Mouse (Mus musculus): Measurements from ENCODE around the gene Cyb561d2.
A peak's percentile ranks its signal among the peaks of the same experiment; 100 is the strongest.
"Not testable (repeated sequence)": the region's sequence is repeated elsewhere in the genome, so short reads cannot be mapped to it uniquely, and the experiment has no call there.

Gene Cyb561d2

DNA sequence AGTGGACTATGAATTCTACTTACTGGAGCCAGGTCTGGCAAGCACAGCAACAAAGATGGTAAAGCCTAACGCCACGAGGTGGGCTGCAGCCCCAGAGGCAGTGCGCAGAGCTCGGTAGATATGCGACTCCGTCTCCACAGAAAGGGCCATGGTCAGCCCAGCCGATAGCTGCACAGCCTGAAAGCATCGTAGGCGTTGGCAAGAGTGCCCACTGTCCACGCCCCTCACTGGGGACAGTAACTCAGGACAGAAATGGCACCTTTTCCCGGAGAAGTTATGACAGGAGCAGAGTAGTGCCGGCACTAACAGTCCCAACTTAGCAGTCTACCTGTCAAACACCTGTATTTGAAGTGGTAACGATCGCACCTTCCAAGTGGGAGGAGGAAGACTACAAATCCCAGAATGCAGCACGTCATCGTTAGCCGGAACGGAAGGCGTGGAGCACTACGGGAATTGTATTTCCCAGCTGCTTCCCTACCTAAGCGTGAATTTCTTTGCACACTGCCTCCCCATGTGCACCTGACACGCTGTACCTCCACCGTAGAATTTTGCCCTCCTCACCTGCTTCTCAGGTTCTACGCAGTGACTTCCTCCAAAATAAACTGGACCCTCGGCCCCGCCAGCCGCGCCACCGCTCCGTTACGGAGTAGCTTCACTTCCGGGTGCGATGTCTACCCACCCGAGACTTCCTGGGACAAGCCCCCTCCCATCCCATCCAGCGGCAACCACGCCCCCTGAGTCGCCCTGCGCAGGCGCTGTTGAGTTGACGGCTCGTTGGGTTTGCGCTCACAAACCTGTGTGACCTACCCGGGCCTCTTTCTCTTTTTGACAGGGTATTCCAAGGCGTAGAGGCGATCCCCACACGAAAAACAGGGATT lies at the start of gene Cyb561d2, which contains the start of gene Nprl2:
Gene Cyb561d2, minus strand, starts transcription at position 720 of the 878 bp plus-strand sequence.
Gene Nprl2, plus strand, starts transcription at position 753 of the 878 bp plus-strand sequence.
- peak; percentile 95 to 96 for DNase-seq

DNA sequence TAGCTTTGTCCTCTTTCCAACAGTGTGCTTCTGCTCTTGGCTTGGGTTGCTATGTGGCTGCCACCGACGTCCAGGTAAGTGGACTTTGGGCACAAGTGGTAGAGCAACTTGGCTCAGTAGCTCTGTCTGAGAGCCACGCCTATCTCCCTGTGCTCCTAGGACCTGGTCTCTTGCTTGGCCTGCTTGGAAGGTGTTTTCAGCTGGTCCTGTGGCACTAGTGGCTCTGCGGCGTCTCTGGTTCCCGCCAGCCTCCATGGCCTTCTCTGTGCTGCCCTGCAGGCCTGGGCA lies 48.7 kb upstream of the Cyb561d2 start:
- DNase-seq = peak in 1 of 2 experiments; percentile 71

DNA sequence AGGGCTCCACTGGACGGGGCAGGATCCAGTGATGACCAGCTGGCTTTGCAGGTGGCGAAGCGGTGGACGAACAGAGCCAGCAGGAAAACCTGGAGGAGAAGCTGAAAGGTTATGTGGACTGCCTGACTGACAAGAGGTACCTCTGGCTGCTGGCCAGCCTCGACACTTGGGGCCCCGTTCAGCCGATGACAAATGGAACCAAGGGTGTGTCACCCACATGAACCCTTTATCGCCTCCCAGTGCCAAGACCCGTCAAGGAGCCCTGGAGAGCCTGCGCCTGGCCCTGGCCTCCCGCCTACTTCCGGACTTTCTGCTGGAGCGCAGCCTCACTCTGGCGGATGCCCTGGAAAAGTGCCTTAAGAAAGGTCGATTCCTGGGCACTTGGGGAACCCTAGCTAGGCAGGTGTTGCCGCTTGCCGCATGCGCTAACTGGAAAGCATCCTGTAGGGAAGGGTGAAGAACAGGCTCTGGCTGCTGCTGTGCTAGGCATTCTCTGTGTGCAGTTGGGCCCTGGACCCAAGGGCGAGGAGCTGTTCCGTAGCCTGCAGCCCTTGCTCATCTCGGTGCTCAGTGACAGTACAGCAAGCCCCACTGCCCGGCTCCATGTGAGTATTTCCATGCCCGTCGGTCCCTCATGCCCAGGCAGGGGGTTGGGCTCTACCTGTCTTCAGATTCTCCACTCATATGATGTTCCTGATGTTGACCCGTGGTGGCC lies 48.2 kb upstream of the Cyb561d2 start:
- peak; percentile 89 to 93 for DNase-seq

DNA sequence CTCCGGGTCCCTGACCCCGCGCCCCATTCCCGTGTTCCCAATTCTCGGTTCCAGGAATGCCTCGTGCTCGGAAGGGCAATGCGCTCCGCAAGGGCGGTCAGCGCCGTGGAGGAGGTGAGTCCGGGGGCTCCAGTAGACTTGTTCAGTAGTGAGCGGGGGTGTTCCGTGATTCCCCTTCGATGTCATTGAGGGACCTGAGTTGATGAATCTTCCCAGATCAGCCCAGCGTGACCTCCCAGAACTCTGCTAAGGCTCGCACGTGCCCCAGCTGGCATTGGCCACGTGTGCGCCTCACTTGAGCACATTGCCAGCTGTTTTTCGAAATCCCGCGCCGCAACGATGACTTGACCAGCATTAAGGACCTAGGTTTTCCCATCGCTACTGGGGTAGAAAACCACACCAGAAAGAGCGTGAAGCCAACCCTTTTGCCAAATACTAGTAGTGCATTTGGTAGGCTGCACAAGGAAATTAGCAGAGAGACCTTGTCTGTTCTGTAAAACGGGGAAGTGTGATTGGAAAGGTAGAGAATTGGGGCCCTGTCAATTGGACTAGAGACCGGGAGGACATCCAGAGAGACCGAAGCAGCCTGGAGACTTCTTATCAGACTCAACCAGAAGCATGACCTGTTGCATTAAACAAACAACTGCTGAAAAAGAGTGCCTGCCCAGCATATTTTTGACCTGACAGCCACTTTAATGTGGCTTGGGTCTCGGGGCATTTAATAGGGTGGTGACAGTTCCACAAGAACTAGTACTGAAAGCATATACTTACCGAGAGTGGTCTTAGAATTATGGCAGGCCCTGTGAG lies 46.0 kb upstream of the Cyb561d2 start:
- peak; percentile 62 to 65 for DNase-seq

DNA sequence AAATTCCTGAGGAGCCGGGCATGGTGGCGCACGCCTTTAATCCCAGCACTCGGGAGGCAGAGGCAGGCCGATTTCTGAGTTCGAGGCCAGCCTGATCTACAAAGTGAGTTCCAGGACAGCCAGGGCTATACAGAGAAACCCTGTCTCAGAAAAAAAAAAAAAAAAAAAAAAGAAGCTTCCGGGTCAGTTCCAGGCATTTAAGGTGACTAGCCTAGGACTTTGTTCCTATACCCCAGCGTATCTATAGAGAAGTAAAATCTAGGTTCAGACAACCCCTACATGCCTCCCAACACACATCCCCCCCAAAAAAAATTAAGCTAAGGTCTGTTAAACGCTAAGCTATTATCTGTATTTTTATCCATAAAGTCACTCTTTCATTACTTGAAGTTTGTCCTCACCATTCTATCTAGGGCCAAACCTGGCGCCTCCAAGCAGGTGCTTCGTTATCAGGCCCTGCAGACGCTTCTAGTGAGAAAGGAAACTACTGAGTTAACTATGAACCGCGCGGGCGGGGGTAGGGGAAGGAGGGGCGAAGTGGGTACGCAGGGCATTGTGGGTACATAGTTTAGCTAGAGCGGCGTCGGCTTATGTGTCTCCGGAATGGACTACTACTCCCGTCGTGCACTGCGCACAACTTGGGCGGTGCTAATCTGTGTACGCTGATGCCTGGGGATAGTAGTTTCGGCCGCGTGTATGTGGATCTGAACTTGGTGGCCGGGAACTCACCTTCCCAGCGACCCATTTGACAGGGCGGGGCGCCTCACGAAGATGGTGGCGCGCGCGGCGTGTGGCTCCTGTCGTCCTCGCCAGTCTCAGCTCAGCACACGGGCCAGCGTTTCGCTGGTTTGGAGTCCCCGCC lies 45.2 kb upstream of the Cyb561d2 start, which contains the start of gene Ifrd2:
Gene Ifrd2, plus strand, starts transcription at position 669 of the 859 bp plus-strand sequence.
- DNase-seq = peak; percentile 99

DNA sequence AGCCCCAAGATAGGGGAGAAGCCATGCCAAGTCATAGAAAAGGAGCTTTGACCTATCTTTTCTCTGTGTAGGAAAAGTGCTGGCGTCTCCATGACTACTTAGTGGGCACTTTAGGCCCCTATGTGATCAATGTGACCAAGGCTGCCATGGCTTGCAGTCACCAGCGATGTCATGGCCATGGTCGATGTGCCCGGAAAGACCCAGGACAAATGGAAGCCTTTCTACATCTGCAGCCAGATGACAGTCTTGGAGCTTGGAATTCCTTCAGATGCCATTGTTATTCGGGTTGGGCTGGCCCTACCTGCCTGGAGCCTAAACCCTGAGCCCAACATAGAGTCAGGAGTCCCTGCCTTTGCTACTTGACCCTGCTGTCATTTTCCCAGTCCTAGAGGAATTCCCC lies 44.5 kb upstream of the Cyb561d2 start:
- no peak for DNase-seq

DNA sequence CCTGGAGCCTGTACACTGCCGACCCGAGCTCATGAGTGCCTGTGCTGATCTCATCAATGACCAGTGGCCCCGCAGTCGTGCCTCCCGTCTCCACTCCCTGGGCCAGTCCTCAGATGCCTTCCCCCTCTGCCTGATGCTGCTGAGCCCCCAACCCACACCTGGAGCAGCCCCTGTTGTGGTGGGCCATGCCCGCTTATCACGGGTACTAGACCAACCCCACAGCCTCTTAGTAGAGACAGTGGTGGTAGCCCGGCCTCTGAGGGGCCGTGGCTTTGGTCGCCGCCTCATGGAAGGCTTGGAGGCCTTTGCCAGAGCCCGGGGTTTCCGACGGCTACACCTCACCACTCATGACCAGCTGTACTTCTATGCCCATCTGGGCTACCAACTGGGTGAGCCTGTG lies 41.2 kb upstream of the Cyb561d2 start:
- DNase-seq = no peak

DNA sequence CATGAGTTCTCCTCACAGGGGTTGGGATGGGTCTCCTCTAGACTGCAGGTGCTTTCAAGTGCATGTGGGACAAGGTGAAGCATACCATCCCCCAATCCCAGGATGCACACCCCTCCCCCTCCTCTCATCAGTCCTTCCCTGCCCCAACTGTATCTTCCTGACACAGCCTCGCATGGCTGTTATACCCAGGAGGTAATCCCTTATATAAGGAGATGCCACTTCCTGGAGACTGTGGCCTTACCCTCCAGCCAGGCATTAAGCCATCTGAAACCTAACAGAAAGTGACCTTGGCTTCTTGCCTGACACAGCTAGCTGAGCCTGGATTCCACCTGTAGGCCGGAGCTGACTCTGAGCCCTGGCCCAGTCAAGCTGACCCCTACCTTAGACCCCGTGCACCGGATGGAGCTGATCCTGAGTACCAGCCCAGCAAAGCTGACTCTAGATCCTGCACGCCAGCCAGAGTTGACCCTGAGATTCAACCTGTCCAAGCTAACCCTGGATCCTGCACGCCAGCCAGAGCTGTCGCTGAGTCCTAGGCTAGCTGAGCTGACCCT lies 40.6 kb upstream of the Cyb561d2 start:
- DNase-seq = no peak

DNA sequence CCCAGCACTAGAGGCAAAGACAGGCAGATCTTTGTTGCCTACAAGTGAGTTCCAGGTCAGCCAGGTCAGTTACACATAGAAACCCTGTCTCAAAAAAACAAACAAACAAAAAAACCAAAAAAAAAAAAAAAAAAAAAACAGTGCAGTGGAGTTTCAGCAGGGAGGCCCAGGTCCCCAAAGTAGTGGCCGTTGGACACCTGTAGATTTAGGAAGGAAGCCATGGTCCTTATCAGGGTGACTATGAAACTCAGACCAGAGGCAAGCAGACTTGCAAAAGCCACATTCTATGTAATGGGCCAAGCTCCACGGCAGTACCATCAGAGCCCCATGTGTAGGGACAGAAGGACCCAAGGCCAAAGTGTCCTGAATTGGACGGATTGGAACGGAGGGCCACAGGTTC lies 39.6 kb upstream of the Cyb561d2 start:
- no peak for DNase-seq

DNA sequence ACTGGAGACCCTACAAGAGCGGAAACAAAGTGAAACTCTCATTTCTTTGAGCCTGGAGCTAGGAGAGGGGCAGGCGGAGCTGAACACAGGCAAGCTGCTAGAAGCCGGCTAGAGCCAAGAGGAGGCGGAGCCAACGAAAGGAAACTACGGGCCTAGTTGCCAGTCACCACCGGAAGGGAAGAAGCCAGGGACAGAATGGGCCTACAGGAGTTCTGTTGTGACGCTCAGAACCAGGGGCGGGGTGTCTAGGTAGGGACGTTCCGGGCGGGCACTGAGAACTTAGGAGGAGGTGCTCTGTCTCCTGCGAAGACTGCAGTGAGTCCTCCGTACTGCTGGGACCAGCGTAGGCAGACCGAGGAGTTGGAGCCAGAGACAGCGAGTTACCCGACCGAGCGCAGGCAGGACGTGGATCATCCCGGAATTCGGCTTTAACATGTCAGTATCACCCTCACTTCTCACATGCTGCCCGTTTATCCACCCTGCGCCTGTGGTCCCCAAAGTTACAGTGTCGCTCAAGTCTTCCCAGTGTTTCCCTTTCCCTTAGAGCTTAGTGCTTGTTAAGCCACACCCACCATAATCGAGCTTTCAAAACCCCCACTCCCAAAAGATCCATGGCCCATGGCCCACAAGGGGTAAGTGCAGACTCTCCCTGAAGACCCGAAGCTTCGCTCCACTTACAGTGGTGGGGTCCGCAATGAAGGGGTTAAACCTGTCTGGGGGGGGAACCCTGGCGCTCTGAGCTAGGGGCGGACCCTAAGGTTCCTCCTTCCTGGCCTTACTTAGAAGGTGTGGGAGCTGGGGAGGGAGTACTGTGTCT lies 38.7 kb upstream of the Cyb561d2 start, which contains the start of gene Hyal3:
Gene Hyal3, plus strand, starts transcription at position 318 of the 817 bp plus-strand sequence.
- DNase-seq = peak; percentile 95 to 97

DNA sequence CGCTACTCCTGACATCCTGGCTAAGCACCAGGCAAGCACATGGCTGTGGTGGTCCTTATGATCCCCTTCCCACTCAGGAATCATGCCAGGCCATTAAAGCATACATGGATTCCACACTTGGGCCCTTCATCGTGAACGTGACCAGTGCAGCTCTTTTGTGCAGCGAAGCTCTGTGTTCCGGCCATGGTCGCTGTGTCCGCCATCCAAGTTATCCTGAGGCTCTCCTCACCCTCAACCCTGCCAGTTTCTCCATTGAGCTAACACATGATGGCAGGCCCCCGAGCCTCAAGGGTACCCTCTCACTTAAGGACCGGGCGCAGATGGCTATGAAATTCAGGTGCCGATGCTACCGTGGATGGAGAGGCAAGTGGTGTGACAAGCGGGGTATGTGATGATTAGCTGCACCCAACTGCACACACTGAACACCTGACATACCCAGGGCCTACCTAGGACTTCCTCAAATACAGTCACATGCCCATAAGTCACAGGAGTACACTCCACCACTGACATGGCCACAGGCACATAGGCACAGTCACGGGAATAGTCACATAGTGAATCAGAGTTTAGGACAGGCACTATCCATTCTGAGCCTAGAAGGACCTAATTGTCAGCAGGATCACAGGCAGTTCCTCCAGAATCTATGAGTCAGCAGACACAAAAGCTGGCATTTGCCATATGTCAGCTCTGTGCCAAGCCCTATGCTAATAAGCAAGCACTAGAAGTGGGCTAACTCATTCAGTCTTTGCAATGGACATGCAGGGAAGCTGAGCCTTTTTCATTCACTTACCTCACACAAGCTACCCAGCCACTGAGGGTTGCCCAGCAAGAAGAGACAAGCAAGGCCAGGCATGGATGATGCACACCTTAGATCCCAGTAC lies 37.3 kb upstream of the Cyb561d2 start:
- DNase-seq = no peak

DNA sequence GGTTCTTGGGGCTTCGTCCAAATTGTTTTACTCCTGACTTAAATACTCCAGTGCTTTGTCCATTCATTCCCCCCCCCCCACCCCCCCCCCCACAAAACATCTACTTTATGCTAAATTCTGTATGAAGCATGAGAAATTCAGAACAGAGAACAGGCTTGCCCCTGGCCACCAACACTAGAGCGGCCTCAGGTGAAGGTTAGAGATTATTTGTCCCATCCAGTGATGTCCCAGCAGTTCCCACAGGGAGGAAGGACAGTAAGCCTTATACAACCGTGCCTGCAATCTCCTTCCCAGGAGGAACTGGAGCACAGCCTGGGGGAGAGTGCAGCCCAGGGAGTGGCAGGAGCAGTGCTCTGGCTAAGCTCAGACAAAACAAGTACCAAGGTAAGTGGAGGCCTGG lies 36.6 kb upstream of the Cyb561d2 start, which contains the start of gene Naa80:
Gene Naa80, plus strand, starts transcription at position 301 of the 400 bp plus-strand sequence.
- no peak for DNase-seq

DNA sequence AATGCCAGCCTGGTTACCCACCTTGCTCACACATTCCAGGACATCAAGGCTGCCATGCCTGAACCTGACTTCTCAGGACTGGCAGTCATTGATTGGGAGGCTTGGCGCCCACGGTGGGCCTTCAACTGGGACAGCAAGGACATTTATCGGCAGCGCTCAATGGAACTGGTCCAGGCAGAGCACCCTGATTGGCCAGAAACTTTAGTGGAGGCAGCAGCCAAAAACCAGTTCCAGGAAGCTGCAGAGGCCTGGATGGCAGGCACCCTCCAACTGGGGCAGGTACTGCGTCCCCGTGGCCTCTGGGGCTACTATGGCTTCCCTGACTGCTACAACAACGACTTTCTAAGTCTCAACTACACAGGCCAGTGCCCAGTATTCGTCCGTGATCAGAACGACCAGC lies 35.9 kb upstream of the Cyb561d2 start:
- DNase-seq = no peak

DNA sequence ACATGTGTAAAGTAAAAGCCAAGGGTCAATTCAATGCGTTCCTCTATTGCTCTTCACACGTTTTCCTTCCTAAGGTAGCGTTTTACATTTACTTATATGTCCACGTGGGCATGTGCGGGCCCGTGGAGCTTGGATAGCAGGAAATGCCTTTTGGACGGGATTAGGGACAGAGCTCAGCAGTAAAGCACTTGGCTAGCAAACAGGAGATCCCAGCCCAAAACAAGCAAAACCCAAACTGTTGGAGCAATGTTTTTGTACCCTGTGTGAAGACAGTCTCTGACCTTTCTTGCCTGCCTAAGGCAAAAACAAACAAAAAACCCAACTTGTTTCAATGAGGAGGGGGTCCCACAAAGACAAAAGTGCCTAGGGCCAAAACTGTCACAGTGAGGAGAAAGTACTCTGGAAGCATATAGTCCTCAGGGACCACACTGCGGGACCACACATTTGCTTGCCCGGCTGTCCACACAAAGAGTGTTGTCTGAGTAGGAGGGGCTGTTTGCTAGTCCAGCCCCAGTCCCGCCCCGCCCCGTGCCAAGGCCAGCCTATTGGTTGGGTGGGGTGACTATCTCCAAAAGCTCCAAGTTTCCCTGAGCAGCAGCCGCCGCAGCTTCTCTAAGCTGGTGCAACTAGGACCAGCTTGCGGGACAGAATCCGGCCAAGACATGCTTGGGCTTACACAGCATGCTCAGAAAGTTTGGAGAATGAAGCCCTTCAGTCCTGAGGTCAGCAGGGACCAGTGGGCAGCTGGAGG lies 34.5 kb upstream of the Cyb561d2 start, which contains the start of gene Hyal1:
Gene Hyal1, plus strand, starts transcription at position 571 of the 751 bp plus-strand sequence.
- DNase-seq = peak; percentile 81 to 90

DNA sequence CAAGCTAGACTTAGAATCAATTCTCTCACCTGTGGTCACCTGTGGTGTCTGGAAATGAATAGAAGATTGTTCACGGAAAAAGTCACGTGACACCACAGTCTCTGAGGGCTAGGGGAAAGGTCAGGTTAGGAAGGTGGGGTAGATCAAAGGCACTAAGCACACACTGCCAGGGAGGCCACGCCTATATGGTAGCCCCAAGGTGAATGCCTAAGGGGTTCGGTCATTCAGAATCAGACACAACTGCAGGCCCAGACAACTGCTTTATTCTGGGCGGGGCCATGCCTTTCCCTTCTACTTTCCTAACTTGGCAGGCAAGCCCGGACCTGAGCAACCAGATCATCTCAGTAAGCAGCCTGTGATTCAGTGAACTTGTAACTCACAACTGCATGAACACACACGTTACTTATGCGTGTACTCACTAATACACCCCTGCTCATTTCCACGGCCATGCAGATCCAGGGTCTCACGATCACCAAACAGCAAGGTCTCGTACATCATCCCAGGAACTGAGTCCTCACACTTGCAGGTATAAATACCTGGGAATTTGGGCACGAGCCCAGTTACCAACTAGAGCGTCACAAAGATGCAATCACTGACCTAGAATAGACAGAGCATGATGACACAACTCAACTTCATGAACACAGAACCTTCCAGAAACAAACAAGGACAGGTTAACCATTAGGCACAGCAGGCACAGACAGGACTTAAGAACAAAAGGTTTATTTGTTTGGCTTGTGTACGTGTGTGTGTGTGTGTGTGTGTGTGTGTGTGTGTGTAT lies 33.8 kb upstream of the Cyb561d2 start:
- DNase-seq = peak in 1 of 2 experiments; percentile 59

DNA sequence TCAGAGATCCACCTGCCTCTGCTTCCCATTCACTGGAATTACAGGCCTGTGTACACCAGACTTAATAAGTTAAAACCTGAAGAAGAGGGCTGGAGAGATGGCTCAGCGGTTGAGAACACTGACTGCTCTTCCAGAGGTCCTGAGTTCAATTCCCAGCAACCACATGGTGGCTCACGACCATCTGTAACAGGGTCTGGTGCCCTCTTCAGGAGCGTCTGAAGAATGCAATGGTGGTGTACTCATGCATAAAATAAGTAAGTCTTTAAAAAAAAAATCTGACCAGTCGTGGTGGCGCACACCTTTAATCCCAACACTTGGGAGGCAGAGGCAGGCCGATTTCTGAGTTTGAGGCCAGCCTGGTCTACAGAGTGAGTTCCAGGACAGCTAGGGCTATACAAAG lies 31.8 kb upstream of the Cyb561d2 start:
- not testable (repeated sequence) for DNase-seq

DNA sequence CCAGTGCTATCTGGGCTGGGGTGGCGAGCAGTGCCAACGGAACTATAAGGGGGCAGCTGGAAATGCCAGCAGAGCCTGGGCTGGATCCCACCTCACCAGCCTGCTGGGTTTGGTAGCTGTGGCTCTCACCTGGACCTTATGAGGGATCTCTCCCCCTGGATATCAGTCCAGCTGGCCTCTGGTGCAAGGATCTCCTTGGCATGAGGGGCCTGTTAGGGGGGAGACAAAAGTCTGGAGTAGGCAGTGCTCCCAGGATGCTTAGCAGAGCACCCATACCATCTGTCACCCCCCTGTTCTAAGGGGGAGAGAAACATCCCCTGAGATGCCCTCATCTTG lies 30.3 kb upstream of the Cyb561d2 start:
- no peak for DNase-seq

All from lung, adult 18-20 months (tissue).